Mouse (Mus musculus): ENCODE measurements around the gene Dapp1. TPM values are rescaled to one million over a fixed set of nuclear protein-coding genes. Genes with fewer than 3 reads are reported as not detected.

Dapp1 gene
- polyA plus RNA-seq, 1 experiment from 2014 or later = 8.1 TPM

- 85% methylated on average over 7 of the region's 7 CpGs for WGBS
- no peaks in the 10 kb centered on the region for H3K27me3 ChIP-seq (ENCODE audit: insufficient read depth, low read length)
- DNase-seq (ENCODE audit: low spot score) = no peak
- ATAC-seq (replicated peaks; ENCODE audit: low FRiP score, low read depth) = no peak
- no peak overlapping the region for H3K4me2 ChIP-seq (ENCODE audit: low read length)
- no peaks in the 10 kb centered on the region for H3K36me3 ChIP-seq (ENCODE audit: insufficient read depth, low read length)
- no peaks in the 10 kb centered on the region for H3K9me3 ChIP-seq (replicated peaks; ENCODE audit: low read length)
- H3K4me1 ChIP-seq (replicated peaks; ENCODE audit: insufficient read depth, low read length) = no peaks in the 10 kb centered on the region
- TF ChIP-seq CTCF (IDR thresholded peaks at IDR 0.05; ENCODE audit: low read depth) = no peak
- no peak overlapping the region for H3K9ac ChIP-seq (ENCODE audit: low read depth, low read length)
- no peak overlapping the region for H3K27ac ChIP-seq
- H3K4me3 ChIP-seq (replicated peaks; ENCODE audit: low read depth, low read length) = no peak overlapping the region
These were observed 14.1 kb upstream of the Dapp1 start for GRCm38 (mm10) chr3:137995486-137995885.

GRCm38 (mm10) chr3:137994196-137994595 lies 12.9 kb upstream of the Dapp1 start:
- Histone ChIP-seq H3K9ac (ENCODE audit: low read depth, low read length) (no peak overlapping the region), H3K36me3 (ENCODE audit: insufficient read depth, low read length) (no peaks in the 10 kb centered on the region), H3K4me1 (replicated peaks; ENCODE audit: insufficient read depth, low read length) (no peaks in the 10 kb centered on the region), H3K4me3 (replicated peaks; ENCODE audit: low read depth, low read length) (no peak overlapping the region), H3K4me2 (ENCODE audit: low read length) (no peak overlapping the region), H3K27me3 (ENCODE audit: insufficient read depth, low read length) (no peaks in the 10 kb centered on the region), H3K9me3 (replicated peaks; ENCODE audit: low read length) (no peaks in the 10 kb centered on the region), H3K27ac (no peak overlapping the region)
- WGBS = 74% methylated on average over 2 of the region's 2 CpGs
- TF ChIP-seq CTCF (IDR thresholded peaks at IDR 0.05; ENCODE audit: low read depth) = no peak
- ATAC-seq (replicated peaks; ENCODE audit: low FRiP score, low read depth) (no peak), DNase-seq (ENCODE audit: low spot score) (no peak)

DNA sequence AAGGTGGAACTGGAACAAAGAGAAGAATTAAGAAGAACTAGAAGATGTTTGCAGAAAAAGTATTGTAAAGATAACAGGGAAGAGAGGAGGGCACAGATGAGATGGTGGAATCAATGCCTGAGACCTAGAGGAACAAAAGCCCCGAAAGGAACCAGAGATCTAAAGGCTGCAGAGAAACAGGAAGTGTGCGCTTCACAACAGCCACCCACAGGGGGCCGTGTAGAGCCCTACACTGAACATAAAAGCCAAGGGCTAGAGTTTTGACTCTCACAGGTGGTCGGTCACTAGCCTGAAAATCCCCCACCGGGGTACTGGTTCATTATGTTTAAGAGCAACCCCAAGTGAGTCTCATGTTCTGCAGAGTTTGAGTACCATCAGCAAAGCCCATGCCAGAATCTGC lies 11.0 kb upstream of the Dapp1 start:
- Histone ChIP-seq H3K36me3 (ENCODE audit: insufficient read depth, low read length) (no peaks in the 10 kb centered on the region), H3K4me3 (replicated peaks; ENCODE audit: low read depth, low read length) (no peak overlapping the region), H3K9ac (ENCODE audit: low read depth, low read length) (no peak overlapping the region), H3K4me2 (ENCODE audit: low read length) (no peak overlapping the region), H3K9me3 (replicated peaks; ENCODE audit: low read length) (no peaks in the 10 kb centered on the region), H3K27ac (no peak overlapping the region), H3K27me3 (ENCODE audit: insufficient read depth, low read length) (no peaks in the 10 kb centered on the region), H3K4me1 (replicated peaks; ENCODE audit: insufficient read depth, low read length) (no peaks in the 10 kb centered on the region)
- 74% methylated on average over 5 of the region's 5 CpGs for WGBS
- ATAC-seq (replicated peaks; ENCODE audit: low FRiP score, low read depth) (no peak), DNase-seq (ENCODE audit: low spot score) (no peak)
- peak; percentile 35; the same call in 1 of the 2 replicates for TF ChIP-seq CTCF (IDR thresholded peaks at IDR 0.05; ENCODE audit: low read depth)

DNA sequence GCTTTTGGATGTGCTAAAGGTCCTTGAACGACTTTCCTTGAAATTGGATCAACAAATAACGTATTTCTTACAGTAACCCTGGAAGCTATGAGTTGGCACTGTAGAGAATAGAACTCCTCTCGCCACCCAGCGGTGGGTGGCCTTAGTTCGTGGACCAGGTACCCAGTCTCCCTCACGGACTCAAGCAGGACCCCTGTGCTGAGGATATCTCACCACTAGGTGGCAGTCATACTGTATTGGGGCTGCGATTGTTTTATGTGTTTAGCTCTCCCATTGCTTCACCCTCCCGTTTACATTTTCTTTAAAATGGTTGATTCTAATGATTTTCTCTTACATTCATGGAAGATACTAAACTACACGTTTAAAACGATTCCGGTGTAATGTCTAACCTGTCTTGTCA lies 9.8 kb upstream of the Dapp1 start:
- Histone ChIP-seq H3K4me2 (ENCODE audit: low read length) (no peak overlapping the region), H3K36me3 (ENCODE audit: insufficient read depth, low read length) (no peaks in the 10 kb centered on the region), H3K4me1 (replicated peaks; ENCODE audit: insufficient read depth, low read length) (no peaks in the 10 kb centered on the region), H3K9me3 (replicated peaks; ENCODE audit: low read length) (no peaks in the 10 kb centered on the region), H3K9ac (ENCODE audit: low read depth, low read length) (no peak overlapping the region), H3K4me3 (replicated peaks; ENCODE audit: low read depth, low read length) (no peak overlapping the region), H3K27me3 (ENCODE audit: insufficient read depth, low read length) (no peaks in the 10 kb centered on the region), H3K27ac (no peak overlapping the region)
- 14% methylated on average over 11 of the region's 11 CpGs for WGBS
- ATAC-seq (replicated peaks; ENCODE audit: low FRiP score, low read depth) (peak; percentile 90), DNase-seq (ENCODE audit: low spot score) (peak; percentile 87)
- peak; percentile 98 for TF ChIP-seq CTCF (IDR thresholded peaks at IDR 0.05; ENCODE audit: low read depth)

DNA sequence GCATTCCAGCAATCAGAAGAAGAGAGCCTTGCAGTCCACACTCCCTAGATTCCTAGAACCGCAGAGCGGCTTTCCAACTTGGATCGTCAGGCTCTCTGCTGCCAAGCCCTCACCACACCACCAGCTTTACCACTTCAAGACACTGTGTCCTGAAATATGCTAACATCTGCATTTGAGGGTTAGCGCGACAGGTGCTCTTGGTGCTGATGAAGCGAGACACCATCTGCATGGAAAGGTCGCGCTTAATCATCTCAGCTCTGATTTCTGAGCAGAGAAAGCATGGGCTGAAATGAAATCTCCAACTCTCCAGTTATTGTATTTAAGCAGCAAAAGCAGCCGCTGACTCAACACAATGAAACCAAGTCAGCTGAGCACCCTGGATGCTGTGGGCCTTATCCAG lies 8.1 kb upstream of the Dapp1 start:
- TF ChIP-seq CTCF (IDR thresholded peaks at IDR 0.05; ENCODE audit: low read depth) = no peak
- no peak overlapping the region for H3K9ac ChIP-seq (ENCODE audit: low read depth, low read length)
- no peaks in the 10 kb centered on the region for H3K4me1 ChIP-seq (replicated peaks; ENCODE audit: insufficient read depth, low read length)
- no peaks in the 10 kb centered on the region for H3K27me3 ChIP-seq (ENCODE audit: insufficient read depth, low read length)
- DNase-seq (ENCODE audit: low spot score) = no peak
- H3K9me3 ChIP-seq (replicated peaks; ENCODE audit: low read length) = no peaks in the 10 kb centered on the region
- H3K4me3 ChIP-seq (replicated peaks; ENCODE audit: low read depth, low read length) = no peak overlapping the region
- no peaks in the 10 kb centered on the region for H3K36me3 ChIP-seq (ENCODE audit: insufficient read depth, low read length)
- no peak for ATAC-seq (replicated peaks; ENCODE audit: low FRiP score, low read depth)
- no peak overlapping the region for H3K4me2 ChIP-seq (ENCODE audit: low read length)
- H3K27ac ChIP-seq = no peak overlapping the region
- 93% methylated on average over 9 of the region's 9 CpGs for WGBS

- Histone ChIP-seq H3K9ac (ENCODE audit: low read depth, low read length) (peak overlapping the region; percentile 69), H3K4me2 (ENCODE audit: low read length) (peak overlapping the region; percentile 85), H3K4me1 (replicated peaks; ENCODE audit: insufficient read depth, low read length) (no peaks in the 10 kb centered on the region; the same call in 1 of the 2 replicates), H3K9me3 (replicated peaks; ENCODE audit: low read length) (no peaks in the 10 kb centered on the region), H3K4me3 (replicated peaks; ENCODE audit: low read depth, low read length) (peak overlapping the region; percentile 53), H3K36me3 (ENCODE audit: insufficient read depth, low read length) (no peaks in the 10 kb centered on the region), H3K27me3 (ENCODE audit: insufficient read depth, low read length) (no peaks in the 10 kb centered on the region), H3K27ac (peak overlapping the region; percentile 72)
- 17% methylated on average over 15 of the region's 15 CpGs for WGBS
- peak; percentile 41 for DNase-seq (ENCODE audit: low spot score)
- no peak for ATAC-seq (replicated peaks; ENCODE audit: low FRiP score, low read depth)
- no peak for TF ChIP-seq CTCF (IDR thresholded peaks at IDR 0.05; ENCODE audit: low read depth)
These were observed 637 bp downstream of the Dapp1 start for GRCm38 (mm10) chr3:137980435-137981381.

All from kidney, postnatal 0 days (tissue).